In genomic region chr10:75078174-75079128, GRCm38 (mm10) we compare ENCODE assay signal across 17 mouse cellular contexts. TPM values are rescaled to one million over a fixed set of nuclear protein-coding genes. Genes with fewer than 3 reads are reported as not detected.
DNase-seq lines count a peak whose midpoint lies in the region; ATAC-seq and TF ChIP-seq lines count a peak whose summit lies in the region.
"Had no signal": no experiment of that assay in that cellular context is flagged by ENCODE, and none has a peak within 500 bp of the region (broad histone marks: within the 10 kb centered on the region; RNA-seq: fewer than 3 reads in every experiment).

No protein-coding gene starts in this region.

- H3K4me2 ChIP-seq in lung, postnatal 0 days (replicated peaks; ENCODE audit: low read depth, low read length) = no peak overlapping the region
- H3K4me2 ChIP-seq in liver, embryonic 14.5 days (ENCODE audit: low read depth) = no peak overlapping the region
- H3K4me2 ChIP-seq: embryonic facial prominence, embryonic 12.5 days; heart, embryonic 15.5 days; intestine, embryonic 15.5 days; midbrain, embryonic 13.5 days had no signal

- no peaks in the 10 kb centered on the region for H3K27me3 ChIP-seq in lung, postnatal 0 days (replicated peaks; ENCODE audit: insufficient read depth, low read length)
- no peaks in the 10 kb centered on the region for H3K27me3 ChIP-seq in liver, embryonic 14.5 days (ENCODE audit: control insufficient read depth, insufficient read depth, low read length)
- H3K27me3 ChIP-seq: embryonic facial prominence, embryonic 12.5 days; intestine, embryonic 15.5 days; midbrain, embryonic 13.5 days had no signal

- H3K36me3 ChIP-seq in lung, postnatal 0 days (ENCODE audit: insufficient read depth, low read length) = no peaks in the 10 kb centered on the region
- H3K36me3 ChIP-seq in liver, embryonic 14.5 days (replicated peaks; ENCODE audit: control insufficient read depth, insufficient read depth, low read depth) = no peaks in the 10 kb centered on the region
- H3K36me3 ChIP-seq: embryonic facial prominence, embryonic 12.5 days; intestine, embryonic 15.5 days had no signal

- H3K4me1 ChIP-seq in lung, postnatal 0 days (ENCODE audit: insufficient read depth, low read depth, low read length) = peaks cover 12% of the 10 kb centered on the region; the same call in 1 of the 2 replicates
- peaks cover 0 to 16% of the 10 kb centered on the region in 2 experiments; a peak in 2 of 4 replicates for H3K4me1 ChIP-seq in liver, embryonic 14.5 days (replicated peaks; ENCODE audit: control insufficient read depth in 2 of 2, insufficient read depth in 2 of 2, low read length in 1 of 2)
- H3K4me1 ChIP-seq: heart, embryonic 15.5 days had no signal

- no peak overlapping the region for H3K27ac ChIP-seq in lung, postnatal 0 days (ENCODE audit: low read length)
- no peak overlapping the region for H3K27ac ChIP-seq in liver, embryonic 14.5 days
- H3K27ac ChIP-seq: embryonic facial prominence, embryonic 12.5 days; heart, embryonic 15.5 days; intestine, embryonic 15.5 days; midbrain, embryonic 13.5 days had no signal

- no peak overlapping the region for H3K9ac ChIP-seq in lung, postnatal 0 days (replicated peaks; ENCODE audit: low read depth)
- no peak overlapping the region for H3K9ac ChIP-seq in liver, embryonic 14.5 days (replicated peaks)
- H3K9ac ChIP-seq: embryonic facial prominence, embryonic 12.5 days; heart, embryonic 15.5 days; intestine, embryonic 15.5 days; midbrain, embryonic 13.5 days had no signal

- WGBS in lung, postnatal 0 days = 66% methylated on average over 14 of the region's 14 CpGs
- WGBS in liver, embryonic 14.5 days (ENCODE audit: insufficient replicate concordance) = 44% methylated on average over 14 of the region's 14 CpGs

- no peak overlapping the region for H3K4me3 ChIP-seq in lung, postnatal 0 days (ENCODE audit: low read depth, low read length)
- H3K4me3 ChIP-seq in liver, embryonic 14.5 days (ENCODE audit: insufficient read depth in 1 of 2, low read depth in 2 of 2, low read length in 2 of 2) = no peak overlapping the region
- H3K4me3 ChIP-seq: embryonic facial prominence, embryonic 12.5 days; heart, embryonic 15.5 days; intestine, embryonic 15.5 days; midbrain, embryonic 13.5 days had no signal

- no peak for DNase-seq in lung, postnatal 0 days (ENCODE audit: low spot score)
- no peak for DNase-seq in lung, postnatal 36 days
- no peak for DNase-seq in liver, embryonic 14.5 days (ENCODE audit: low read depth in 3 of 3, low spot score in 3 of 3)
- DNase-seq in yolk sac, embryonic 10.5 days (ENCODE audit: low spot score) = peak; percentile 57
- no peak for DNase-seq in ovary, postnatal 14 days (ENCODE audit: low spot score)
- no peak for DNase-seq in layer of hippocampus, adult 11-12 months (ENCODE audit: low spot score)
- DNase-seq: cerebellum, postnatal 14 days; heart, adult 11 months; lung, postnatal 10 days; right cerebral cortex, postnatal 14 days had no signal

- ATAC-seq in lung, postnatal 0 days = peak; percentile 36; the same call in 1 of the 2 replicates
- peak; percentile 77 for ATAC-seq in common myeloid progenitor, adult 5-6 weeks (replicated peaks; ENCODE audit: low read depth, poor library complexity, severe bottlenecking)
- ATAC-seq in liver, embryonic 14.5 days (ENCODE audit: insufficient read depth) = peak; percentile 45; the same call in 1 of the 2 replicates
- ATAC-seq: intestine, embryonic 15.5 days had no signal

- H3K9me3 ChIP-seq in lung, postnatal 0 days (ENCODE audit: low read length) = no peaks in the 10 kb centered on the region
- H3K9me3 ChIP-seq in liver, embryonic 14.5 days (ENCODE audit: control insufficient read depth, low read length) = no peaks in the 10 kb centered on the region
- H3K9me3 ChIP-seq: embryonic facial prominence, embryonic 12.5 days; heart, embryonic 15.5 days; intestine, embryonic 15.5 days; midbrain, embryonic 13.5 days had no signal

- TF ChIP-seq EP300 in lung, postnatal 0 days (IDR thresholded peaks at IDR 0.05) = no peak
- no peak for TF ChIP-seq EP300 in liver, embryonic 14.5 days (IDR thresholded peaks at IDR 0.05; ENCODE audit: low read depth)

- no peak for TF ChIP-seq CTCF in lung, postnatal 0 days (IDR thresholded peaks at IDR 0.05)
- no peak for TF ChIP-seq CTCF in liver, embryonic 14.5 days (IDR thresholded peaks at IDR 0.05; ENCODE audit: low read depth)

RNA-seq across cellular contexts. Expression of gene Bcr, which starts 18.1 kb away (rescaled TPM):
- polyA plus RNA-seq in lung, postnatal 0 days (2015; fragmentation: Nextera tagmentation; extraction: Ambion mirVana) = 16.5 and 20.2 TPM in 2 replicates
- total RNA-seq in common myeloid progenitor, adult 5-6 weeks (2017) = 17.5 and 33.8 TPM in 2 replicates
- 3.3 and 3.5 TPM in 2 replicates for polyA plus RNA-seq in liver, embryonic 14.5 days (2012; rRNA removed)
- polyA plus RNA-seq in liver, embryonic 14.5 days (2014; fragmentation: Nextera tagmentation; extraction: Ambion mirVana) = 0.85 and 1.3 TPM in 2 replicates

RNA-seq across cellular contexts. Expression of gene Rab36, which starts 41.6 kb away (rescaled TPM):
- 4.7 and 6.1 TPM in 2 replicates for polyA plus RNA-seq in lung, postnatal 0 days (2015; fragmentation: Nextera tagmentation; extraction: Ambion mirVana)
- total RNA-seq in common myeloid progenitor, adult 5-6 weeks (2017) = 0.23 and 0.63 TPM in 2 replicates
- polyA plus RNA-seq in liver, embryonic 14.5 days (2012; rRNA removed) = 2.0 and 2.5 TPM in 2 replicates
- polyA plus RNA-seq in liver, embryonic 14.5 days (2014; fragmentation: Nextera tagmentation; extraction: Ambion mirVana) = 0.70 and 1.1 TPM in 2 replicates

RNA-seq across cellular contexts. Expression of gene Rsph14, which starts 46.1 kb away (rescaled TPM):
- 8.8 and 8.9 TPM in 2 replicates for polyA plus RNA-seq in lung, postnatal 0 days (2015; fragmentation: Nextera tagmentation; extraction: Ambion mirVana)
- total RNA-seq in common myeloid progenitor, adult 5-6 weeks (2017) = not detected in 2 replicates
- polyA plus RNA-seq in liver, embryonic 14.5 days (2012; rRNA removed) = not detected in 2 replicates
- polyA plus RNA-seq in liver, embryonic 14.5 days (2014; fragmentation: Nextera tagmentation; extraction: Ambion mirVana) = not detected in 2 replicates
- polyA plus RNA-seq: embryonic facial prominence, embryonic 12.5 days; heart, embryonic 15.5 days; intestine, embryonic 15.5 days; large intestine, adult 2 months; limb, embryonic 11.5 days had no signal
